Mouse (Mus musculus) kidney, postnatal 36 days (tissue): ENCODE results near the gene Wee1.
"Not testable (repeated sequence)": the region's sequence is repeated elsewhere in the genome, so short reads cannot be mapped to it uniquely, and the experiment has no call there.

Experiments used
- DNase-seq, 2 experiments: peaks; one replicate each; pipeline ENCODE4 v3.0.0; 2021 to 2022; ENCODE audit warnings: mixed read lengths in 2 of 2

Gene Wee1

DNA sequence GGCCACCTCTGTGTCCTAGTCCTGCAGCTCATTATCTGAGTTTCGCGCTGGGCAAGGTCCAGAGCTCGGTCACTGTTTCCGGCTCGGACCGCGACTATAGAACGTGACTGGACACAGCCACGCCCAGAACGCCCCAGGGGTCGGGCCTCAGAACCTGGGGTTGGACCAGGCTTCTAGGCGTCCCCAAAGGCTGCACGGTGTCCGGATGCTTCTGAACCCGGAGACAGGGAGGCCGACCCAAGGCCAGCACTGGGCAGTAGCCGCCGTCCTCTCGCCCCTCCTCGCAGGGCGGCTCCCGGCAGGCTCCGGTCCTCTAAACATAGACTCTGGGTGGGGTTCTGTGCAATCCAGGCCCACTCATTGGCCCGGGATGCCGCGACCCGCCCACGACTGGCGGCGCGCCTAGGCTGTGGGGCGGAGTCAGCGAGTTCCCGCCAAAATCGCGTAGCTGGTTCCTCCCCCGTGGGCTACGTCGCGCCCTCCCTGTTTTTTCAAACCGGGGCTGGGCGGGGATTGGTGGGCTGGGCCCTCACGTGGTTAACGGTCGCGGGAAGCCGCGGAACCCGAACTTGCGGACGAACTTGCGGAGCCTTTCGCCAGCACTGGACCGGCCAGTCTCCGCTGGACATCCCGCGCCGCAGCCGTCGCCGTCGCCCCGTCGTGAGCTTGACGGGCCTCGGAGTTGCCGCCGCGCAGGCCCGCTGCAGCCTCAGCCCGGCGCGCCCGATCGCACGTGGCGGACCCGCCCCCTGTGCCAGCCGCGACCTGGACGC, at the start of gene Wee1:
Gene Wee1, plus strand, starts transcription at position 531 of the 773 bp plus-strand sequence.
- peak; percentile 98 to 99 for DNase-seq

DNA sequence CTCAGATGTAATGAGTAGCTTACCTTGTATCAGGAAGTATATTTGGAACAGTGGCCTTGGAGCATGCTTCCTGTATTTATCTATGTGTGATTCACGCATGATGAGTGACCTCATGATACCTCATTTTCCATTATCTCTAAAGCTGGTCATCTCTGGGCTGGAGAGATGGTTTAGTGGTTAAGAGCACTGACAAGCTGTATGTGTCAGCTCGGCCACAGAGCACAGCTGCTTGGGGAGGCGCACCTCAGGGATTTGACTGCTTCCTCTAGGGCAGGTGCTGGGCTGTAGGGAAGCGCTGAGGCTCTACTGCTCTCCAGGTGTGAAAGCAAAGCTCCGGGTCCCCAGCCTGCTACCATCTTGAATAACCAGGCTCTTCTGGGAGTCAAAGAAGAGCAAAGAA, 43.7 kb upstream of the Wee1 start:
- DNase-seq: no peak

DNA sequence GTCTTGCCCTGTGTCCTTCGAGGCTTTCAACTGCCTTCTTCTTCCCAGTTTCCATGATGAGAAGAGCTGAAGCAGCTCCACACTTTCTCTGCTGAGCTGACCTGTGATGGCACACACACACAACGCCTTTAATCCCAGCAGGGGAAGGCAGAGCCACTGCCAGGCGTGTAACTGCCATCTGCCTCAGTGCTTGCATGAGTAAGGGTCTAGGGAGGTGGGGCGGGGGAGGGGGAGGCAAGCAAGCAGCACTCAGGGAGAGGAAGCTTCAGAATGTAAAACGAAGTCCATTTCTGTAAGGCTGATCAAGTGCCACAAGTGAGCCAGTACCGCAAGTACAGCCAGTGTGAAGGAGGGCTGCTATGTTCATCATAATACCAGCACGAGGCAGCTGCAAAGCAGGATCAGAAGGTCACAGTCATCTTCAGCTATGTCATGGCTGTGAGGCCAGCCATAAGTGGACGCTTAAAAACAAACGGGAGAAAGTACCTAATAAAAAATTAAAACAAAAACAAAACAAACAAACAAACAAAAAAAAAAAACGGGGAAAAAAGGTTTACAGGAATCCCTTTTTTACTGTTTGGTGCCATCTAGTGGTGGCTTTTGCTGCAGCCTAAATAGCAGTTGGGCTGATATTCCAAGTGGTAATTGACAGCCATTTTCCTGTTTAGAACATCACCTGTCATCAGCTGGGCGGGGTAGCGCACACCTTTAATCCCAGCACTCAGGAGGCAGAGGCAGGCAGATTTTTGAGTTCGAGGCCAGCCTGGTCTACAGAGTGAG, 38.3 kb upstream of the Wee1 start:
- DNase-seq: peak; percentile 66 to 80

DNA sequence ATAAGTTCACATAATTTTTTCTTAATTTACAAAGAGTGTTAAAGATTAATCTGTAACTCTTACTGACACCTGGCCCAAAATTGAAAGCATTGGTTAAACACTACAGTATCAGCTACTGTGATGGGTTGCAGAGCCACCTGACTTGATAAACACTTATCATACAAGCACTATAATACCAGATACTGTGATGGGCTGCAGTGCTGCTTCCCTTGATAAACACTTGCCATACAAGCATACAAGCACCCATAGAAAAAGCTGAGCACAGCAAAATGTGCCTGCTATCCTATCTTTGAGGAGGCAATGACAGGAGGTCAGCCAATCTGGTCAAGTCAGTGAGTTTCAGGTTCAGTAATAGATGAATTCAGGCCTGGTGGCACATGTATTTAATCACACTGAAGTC, 36.6 kb upstream of the Wee1 start:
- DNase-seq: no peak

DNA sequence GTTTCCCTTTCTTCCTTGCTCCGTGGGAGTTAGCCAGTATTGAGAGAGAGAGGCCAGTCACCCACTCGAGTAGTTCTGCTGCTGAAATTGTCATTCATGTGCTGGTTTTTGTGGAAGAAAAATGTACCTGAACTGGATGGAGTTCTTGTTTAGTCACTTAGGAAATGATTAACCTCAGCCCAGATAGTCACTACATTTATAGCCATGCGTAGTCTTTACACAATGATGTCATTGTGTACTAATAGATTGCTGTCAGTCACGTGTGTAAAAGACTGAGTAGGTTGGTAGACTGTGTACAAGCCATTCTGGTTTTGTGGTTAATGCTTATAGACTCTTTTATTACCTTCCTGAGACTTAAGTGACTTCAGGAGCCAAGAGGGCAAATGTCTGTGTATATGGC, 33.9 kb upstream of the Wee1 start:
- peak in 1 of 2 experiments; percentile 35 for DNase-seq

DNA sequence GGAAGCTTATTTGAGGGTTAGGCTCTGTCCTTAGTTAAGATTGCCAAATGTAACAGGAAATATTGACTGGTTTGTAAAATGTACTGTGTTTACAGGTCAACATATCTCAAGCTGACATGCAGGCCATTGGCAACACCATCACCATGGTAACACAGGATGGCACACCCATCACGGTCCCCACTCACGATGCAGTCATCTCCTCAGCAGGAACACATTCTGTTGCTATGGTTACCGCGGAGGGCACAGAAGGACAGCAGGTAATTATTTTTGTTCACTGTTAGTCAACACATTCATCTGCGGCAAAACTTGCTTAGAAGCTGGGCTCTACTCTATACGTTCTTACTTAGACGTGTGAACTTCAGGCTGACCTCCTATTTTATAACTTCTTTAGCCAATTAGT, 30.2 kb upstream of the Wee1 start:
- DNase-seq: no peak

DNA sequence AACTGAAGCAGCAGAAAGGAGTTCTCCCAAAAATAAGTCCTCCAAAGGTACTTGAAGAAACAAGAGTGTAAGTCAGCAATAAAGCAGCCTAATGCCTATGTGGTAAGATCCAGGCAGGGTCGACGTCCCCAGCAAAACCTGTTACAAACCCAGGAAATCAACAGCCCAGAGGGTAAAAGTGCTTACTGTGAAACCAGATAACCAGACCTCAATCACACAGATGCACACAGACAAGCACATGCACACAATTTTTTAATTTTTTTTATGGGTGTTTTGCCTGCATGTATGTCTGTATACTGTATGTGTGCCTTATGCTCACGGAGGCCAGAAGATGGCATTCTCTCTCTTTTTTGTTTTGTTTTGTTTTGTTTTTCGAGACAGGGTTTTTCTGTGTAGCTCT, 25.5 kb upstream of the Wee1 start:
- DNase-seq: no peak

DNA sequence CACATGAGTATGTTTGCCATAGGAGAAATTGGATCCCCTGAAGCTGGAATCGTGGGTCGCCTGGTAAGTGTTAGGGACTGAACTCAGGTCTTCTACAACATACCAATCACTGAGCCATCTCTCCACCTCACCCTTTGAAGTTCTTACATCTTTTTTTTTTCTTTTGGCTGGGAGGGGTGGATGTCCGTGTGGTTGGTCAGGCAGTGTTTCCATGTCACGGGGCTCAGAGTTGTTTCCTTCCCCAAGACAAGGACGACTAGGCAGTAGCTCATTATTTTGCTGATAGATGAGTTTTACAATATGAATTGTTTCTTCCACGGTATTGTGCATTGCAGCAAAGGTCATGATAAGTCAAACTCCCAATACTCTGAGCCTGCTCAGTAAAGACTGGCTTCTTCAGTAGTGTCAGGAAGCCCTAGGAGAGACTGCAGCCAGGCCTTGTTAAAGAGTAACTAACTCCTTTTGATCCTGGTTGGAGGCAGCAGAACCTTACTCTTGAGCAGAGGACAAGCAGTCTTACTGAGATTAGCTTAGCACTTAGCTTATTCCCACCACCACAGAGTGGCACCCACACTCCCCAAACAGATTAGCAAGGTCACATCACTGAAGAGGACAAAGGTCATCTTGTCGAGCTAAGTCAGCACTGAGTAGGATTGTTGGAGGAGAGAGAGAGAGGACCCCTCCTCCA, 24.6 kb upstream of the Wee1 start:
- peak; percentile 56 to 86 for DNase-seq

DNA sequence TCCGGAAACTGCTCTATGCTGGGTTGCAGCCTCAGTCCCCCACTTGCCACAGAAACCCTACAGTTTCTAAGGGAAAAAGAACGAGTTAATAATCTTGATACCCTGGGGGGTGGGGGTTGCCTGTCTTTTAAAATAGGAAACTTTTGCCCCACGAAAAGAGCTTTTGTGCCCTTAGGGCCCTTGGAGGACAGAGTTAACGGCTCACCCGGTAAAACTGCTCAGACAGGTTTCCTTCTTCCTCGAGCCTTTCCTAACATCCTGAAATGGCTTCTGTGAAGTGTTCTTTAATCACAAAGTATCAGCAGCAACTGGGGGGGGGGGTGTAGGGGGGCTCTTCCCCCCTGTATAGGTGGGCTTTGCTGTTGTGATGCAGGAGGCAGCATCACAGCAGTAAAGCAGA, 21.0 kb upstream of the Wee1 start:
- no peak for DNase-seq

DNA sequence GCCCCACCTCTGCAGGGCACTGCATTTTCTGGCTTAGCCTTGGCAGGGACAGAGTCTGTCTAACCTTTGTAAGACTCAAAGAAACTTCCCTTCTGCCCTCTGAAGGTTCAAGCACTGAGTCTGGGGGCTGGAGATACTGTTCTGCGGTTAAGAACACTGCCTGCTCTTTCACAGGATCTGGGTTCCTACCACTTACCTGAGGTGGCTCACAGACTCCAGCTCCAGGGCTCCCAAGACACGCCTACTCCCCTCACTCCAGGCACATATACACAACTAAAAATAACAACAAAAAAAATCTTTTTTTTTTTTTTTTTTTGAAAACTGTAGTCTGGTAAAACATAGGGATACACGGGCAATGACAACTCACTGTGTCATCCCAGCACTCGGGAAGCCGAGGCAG, 20.6 kb upstream of the Wee1 start:
- no peak for DNase-seq

DNA sequence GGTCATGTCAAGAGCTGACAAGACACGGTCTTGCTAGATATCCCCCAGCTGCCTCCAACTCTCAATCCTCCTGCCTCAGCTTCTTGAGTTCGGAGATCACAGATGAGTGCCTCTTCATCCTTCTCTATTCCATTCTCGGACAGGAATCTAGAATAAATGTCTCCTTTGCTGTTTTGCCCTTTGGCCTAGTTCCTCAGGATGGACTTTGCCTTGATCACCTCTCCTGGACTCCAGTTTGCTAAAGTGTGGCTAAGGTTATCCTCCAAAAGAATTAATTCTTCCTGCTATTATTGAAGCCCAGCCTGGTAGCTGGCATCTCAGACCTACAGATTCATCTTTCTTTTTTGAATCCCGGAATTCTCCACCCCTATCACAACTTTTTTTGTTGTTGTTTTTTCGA, 16.8 kb upstream of the Wee1 start:
- peak; percentile 63 to 73 for DNase-seq

DNA sequence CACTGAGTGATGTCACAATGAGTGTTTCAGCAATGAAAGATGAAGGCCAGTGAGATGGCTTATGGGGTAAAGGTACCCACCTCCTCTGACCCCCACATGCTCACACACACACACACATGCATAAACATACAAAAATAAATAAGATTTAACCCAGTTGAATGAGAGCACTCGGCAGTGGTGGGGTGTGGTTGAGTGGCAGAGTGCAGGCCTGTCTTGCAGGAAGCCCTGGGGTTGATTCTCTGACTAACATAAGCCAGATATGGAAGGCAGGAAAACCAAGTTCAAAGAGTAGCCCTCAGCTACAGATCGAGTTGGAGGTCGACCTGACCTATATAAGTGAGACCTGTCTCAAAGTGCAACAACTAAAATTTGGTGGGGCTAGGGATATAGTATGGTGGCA, 15.2 kb upstream of the Wee1 start:
- DNase-seq: no peak

DNA sequence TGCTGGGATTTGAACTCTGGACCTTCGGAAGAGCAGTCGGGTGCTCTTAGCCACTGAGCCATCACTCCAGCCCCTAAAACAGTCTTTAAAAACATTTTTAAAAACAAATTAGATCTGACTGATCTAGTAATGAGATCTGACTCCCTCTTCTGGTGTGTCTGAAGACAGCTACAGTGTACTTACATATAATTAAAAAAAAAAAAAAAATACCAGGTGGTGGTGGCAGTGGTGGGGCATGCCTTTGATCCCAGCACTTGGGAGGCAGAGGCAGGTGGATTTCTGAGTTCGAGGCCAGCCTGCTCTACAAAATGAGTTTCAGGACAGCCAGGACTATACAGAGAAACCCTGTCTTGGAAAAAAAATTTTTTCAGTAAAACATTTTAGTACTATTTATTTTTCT, 13.3 kb upstream of the Wee1 start:
- not testable (repeated sequence) for DNase-seq

DNA sequence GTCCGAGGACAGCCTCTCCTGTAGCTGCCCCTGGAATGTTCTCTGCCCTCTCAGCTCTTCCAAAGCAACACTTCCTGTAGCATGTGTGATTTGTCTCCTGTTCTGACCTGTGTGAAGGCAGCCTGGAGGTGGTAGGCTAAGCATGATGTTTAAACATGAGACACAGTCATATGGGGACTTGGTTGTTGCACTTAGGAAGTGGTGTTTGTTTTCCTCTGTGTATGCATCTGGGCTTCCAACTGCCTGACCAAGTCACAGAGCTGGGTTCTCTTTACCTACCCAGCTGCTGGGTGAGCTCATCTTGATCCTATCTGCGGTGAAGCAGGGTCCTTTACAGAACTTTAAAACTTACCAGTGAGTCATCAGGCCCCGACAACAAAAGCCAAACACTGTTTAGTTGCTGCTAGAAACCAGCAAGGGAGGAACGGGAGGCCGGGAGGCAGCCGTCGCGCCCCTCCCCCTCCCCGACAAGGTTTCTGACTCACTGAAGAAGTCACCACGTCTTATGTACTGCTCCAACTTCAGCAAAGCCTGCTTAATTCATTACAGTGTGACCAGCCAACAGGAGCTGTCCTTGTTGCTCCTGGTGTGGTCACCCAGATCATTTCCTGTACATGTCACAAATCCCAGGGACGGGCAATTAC, 12.8 kb upstream of the Wee1 start:
- DNase-seq: peak; percentile 67 to 83

DNA sequence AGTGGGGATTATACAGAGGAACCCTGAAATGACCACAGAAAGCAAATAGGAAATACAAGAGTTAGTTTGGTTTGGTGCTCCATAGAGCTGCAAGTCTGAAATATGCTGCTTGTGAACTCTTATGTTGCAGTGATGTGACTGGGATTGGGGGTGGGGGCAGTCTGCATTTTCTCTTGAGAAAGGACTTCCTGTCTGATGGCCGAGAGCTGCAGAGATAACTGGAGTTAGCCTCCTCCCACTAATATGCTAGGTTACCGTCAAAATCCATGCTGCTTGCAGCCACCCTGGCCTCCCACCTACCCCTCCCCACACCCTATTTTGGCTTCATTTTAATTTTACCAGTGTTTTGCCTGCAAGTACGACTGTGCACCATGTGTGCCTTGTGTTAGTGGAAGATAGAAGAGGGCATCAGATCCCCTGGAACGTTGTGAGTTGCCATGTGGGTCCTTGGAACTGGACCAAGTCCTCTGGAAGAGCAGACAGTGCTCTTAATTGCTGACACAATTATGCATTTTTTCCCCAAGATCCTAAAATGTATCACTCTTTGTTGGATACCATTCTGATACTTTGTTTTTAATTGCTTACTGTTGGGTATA, 11.7 kb upstream of the Wee1 start:
- no peak for DNase-seq

DNA sequence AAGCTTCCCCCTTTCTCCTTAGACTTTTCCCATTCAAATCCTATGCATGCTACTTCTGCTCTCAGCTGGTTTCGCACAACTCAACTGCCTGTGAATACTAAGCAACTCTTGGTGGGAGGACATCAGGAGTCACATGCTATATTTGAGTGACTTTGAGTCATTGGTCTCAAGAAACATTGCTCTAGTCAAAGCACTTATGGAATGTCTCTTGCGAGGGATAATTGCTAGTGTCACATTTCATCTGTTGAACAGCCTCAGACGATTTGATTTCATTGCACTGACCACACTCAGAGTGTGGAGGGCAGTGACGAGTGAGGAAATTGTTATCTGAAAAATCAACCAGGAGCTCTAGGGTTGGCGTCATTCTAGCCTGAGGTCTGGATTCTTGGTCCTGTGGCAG, 7.1 kb upstream of the Wee1 start:
- DNase-seq: no peak

DNA sequence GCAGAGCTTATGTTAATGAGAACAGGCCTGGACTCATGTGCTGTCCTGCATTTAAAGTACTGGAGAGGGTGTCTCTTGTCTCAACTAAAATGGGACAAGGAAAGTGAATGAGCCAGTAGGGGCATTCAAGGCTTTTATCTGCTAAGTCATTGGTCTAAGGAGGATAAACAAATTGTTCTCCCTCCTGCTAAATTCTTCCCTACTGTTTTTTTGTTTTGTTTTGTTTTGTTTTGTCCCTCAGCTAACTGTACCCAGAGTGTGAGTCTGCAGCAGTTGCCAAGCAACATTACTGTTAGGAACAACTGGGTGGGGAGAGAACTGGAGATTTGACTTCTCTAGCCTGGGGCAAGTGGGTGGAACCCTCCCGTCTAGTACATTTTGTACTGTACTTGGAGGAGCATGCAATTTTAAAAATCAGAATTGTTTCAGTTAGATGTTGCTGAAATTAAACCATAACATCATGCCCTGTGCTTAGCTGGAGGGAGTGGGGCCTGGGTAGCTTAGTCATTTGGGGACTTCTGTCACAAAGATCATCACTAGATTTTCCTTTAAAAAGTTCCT, 5.0 kb upstream of the Wee1 start:
- DNase-seq: peak; percentile 57 to 90

DNA sequence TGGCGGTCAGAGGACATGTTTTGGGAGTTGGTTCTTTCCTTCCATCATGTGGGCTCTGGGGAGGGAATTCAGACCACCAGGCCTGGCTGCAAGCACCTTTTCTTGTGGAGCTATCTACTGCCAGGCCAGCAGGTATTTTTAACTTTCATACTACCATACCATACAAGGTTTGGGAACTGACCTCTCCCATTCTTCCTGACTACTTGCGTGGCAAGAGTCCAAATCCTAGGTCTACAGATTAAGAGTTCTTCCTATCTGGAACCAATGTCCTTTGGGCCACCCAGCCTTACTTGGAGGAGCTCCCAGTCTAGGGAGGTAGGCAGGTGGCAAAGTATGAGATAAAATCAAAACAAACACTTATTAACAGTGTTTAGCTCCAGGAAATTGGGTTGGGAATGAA, 3.4 kb upstream of the Wee1 start:
- DNase-seq: peak in 1 of 2 experiments; percentile 35

DNA sequence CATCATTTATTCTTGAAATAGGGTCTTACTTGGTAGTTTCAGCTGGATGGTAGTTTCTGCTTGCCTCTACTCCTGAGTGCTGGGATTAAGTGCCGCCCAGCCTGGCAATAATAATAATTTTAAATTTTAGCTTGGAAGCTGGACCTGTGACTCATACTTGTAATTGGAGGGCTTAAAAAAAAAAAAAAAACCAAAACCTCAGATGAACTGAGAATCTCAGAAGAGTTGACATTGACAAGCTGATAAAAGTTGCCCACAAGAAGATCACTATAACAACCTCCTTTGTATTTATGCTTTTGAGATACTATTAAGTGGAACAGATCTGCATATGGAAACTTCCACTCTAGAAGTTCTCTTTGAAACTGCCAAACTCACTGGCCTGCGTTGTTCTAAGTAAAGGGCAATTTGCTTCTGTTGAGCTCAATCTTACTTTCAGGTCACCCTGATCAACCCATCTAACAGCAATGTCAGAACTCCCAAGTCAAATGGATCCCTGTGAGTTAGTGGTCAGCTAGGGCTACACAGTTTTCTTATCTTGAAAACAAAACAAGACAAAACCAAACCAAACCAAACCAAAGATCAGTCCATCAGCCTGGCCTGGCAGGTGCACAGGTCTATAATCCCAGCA, 1.6 kb upstream of the Wee1 start:
- DNase-seq: no peak

DNA sequence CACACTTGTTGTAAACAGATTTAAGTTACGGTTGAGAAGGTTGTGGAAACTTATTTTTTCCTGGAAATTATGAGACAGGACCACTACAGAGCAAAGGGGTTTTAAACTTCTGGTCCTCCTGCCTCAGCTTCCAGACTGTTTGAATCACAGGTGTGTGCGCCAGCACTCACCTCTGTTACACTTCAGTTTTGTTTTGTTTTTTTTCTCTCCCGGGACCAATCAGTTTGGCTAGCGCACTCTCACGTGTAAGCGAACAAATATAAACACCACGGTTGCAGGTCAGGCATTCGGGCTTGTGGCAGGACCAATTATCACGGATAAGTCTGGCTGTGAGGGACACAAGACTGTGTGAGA, 707 bp upstream of the Wee1 start:
- no peak for DNase-seq

DNA sequence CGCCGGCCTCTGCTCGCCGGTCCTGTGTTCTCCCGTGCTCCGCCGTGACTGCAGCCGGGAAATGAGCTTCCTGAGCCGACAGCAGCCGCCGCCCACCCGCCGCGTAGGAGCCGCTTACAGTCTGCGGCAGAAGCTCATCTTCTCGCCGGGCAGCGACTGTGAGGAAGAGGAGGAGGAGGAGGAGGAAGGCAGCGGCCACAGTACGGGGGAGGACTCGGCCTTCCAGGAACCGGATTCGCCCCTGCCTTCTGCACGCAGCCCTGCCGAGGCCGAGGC, 381 bp downstream of the Wee1 start:
- DNase-seq: no peak
